Mouse (Mus musculus): ENCODE results near the gene Pttg1. TPM values are rescaled to one million over a fixed set of nuclear protein-coding genes. Genes with fewer than 3 reads are reported as not detected.

Pttg1 gene
- polyA plus RNA-seq, 2 experiments: 66.8 to 86.5 TPM

- Histone ChIP-seq H3K4me3 (replicated peaks; ENCODE audit: low read length) (no peak overlapping the region), H3K9me3 (ENCODE audit: control insufficient read depth, low read length) (no peaks in the 10 kb centered on the region), H3K4me2 (replicated peaks; ENCODE audit: low read depth, low read length, severe bottlenecking) (no peak overlapping the region), H3K9ac (ENCODE audit: low read depth, low read length, severe bottlenecking) (no peak overlapping the region), H3K36me3 (ENCODE audit: control insufficient read depth, insufficient read depth, low read length) (no peaks in the 10 kb centered on the region), H3K27me3 (ENCODE audit: control insufficient read depth, insufficient read depth, low read length) (no peaks in the 10 kb centered on the region), H3K4me1 (ENCODE audit: control insufficient read depth, insufficient read depth, low read length) (no peaks in the 10 kb centered on the region), H3K27ac (replicated peaks; ENCODE audit: low read depth, low read length) (no peak overlapping the region)
- WGBS: 41% methylated on average over 2 of the region's 2 CpGs
- DNase-seq (ENCODE audit: low spot score) (no peak), ATAC-seq (ENCODE audit: low FRiP score, low read depth) (no peak)
- no peak for TF ChIP-seq POLR2A (IDR thresholded peaks at IDR 0.05; ENCODE audit: borderline replicate concordance, extremely low read depth, insufficient read depth, insufficient read length)
Measured at GRCm38 (mm10) chr11:43392757-43393156, 33.3 kb downstream of the Pttg1 start.

DNA sequence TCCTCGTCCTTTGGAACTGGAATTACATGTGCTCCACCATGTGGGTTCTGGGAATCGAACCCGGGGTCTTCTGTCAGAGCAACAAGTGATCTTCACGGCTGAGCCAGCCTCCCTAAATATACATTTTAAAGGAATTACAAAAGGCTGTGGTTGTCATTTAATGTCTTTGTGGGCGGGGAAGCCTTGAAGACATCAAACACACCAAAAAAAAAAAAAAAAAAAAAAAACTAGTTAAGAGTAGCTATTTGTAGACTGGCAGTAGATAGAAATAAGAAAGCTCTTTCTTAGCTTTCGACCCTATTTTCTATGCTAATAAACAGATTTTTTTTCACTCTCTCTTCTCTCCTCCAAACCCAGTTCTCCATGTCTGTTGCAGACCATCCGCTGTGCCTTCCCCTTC is 36.9 kb downstream of the Pttg1 start:
- Histone ChIP-seq H3K27ac (replicated peaks; ENCODE audit: low read depth, low read length) (no peak overlapping the region), H3K27me3 (ENCODE audit: control insufficient read depth, insufficient read depth, low read length) (no peaks in the 10 kb centered on the region; the same call in 1 of the 2 replicates), H3K4me1 (ENCODE audit: control insufficient read depth, insufficient read depth, low read length) (no peaks in the 10 kb centered on the region), H3K4me3 (replicated peaks; ENCODE audit: low read length) (no peak overlapping the region), H3K9ac (ENCODE audit: low read depth, low read length, severe bottlenecking) (no peak overlapping the region), H3K36me3 (ENCODE audit: control insufficient read depth, insufficient read depth, low read length) (no peaks in the 10 kb centered on the region), H3K9me3 (ENCODE audit: control insufficient read depth, low read length) (no peaks in the 10 kb centered on the region), H3K4me2 (replicated peaks; ENCODE audit: low read depth, low read length, severe bottlenecking) (no peak overlapping the region)
- DNase-seq (ENCODE audit: low spot score) (no peak), ATAC-seq (ENCODE audit: low FRiP score, low read depth) (no peak)
- no peak for TF ChIP-seq POLR2A (IDR thresholded peaks at IDR 0.05; ENCODE audit: borderline replicate concordance, extremely low read depth, insufficient read depth, insufficient read length)
- WGBS: 83% methylated on average over 7 of the region's 7 CpGs

DNA sequence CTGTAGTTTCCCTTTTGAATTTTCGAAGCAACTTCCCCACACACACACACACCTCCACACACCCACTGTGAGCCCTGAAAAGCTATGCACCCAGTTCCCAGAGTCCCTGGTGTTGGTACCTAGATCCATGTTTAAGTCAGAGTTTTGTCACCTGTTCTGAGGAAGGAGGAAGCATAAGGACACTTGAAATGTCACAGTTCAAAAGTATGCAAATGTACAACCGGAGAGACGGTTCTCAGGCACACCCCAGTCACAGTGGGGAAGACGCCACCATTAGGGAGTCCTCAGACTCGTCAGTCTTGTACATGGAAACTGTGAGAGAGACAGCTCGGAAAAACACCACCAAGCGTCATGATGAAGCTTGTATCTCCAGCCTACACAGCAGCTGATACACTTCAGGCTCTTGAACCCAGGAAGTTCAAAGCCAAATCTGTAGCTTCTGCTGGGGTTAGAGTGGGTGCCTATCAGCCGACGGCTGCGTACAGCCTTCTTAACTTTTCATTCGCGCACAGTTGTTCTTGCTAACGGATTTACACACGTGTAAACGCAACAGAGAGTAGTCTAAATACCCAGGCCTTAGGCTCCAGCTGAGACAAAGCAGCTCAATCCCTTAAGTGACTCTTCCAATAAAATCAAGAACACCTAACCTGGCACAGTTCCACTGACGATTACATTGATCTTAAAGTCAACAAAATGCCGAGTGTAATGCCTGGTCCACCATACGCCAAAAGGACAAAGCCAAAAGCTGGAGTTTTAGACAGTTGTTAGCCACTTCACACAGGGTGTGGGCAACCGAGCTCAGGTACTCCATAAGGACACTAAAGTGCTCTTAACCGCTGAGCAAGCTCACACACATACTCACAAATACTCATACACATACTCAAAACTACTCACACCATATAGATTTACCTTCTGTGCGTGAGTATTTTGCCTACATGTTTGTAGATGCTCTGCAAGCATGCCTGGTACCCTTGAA is 37.6 kb downstream of the Pttg1 start:
- Histone ChIP-seq H3K4me3 (replicated peaks; ENCODE audit: low read length) (no peak overlapping the region), H3K9ac (ENCODE audit: low read depth, low read length, severe bottlenecking) (no peak overlapping the region), H3K4me2 (replicated peaks; ENCODE audit: low read depth, low read length, severe bottlenecking) (no peak overlapping the region), H3K4me1 (ENCODE audit: control insufficient read depth, insufficient read depth, low read length) (no peaks in the 10 kb centered on the region), H3K27ac (replicated peaks; ENCODE audit: low read depth, low read length) (no peak overlapping the region), H3K9me3 (ENCODE audit: control insufficient read depth, low read length) (no peaks in the 10 kb centered on the region), H3K36me3 (ENCODE audit: control insufficient read depth, insufficient read depth, low read length) (no peaks in the 10 kb centered on the region), H3K27me3 (ENCODE audit: control insufficient read depth, insufficient read depth, low read length) (no peaks in the 10 kb centered on the region; the same call in 1 of the 2 replicates)
- WGBS: 78% methylated on average over 21 of the region's 21 CpGs
- no peak for TF ChIP-seq POLR2A (IDR thresholded peaks at IDR 0.05; ENCODE audit: borderline replicate concordance, extremely low read depth, insufficient read depth, insufficient read length)
- ATAC-seq (ENCODE audit: low FRiP score, low read depth) (no peak), DNase-seq (ENCODE audit: low spot score) (no peak)

- no peak for TF ChIP-seq POLR2A (IDR thresholded peaks at IDR 0.05; ENCODE audit: borderline replicate concordance, extremely low read depth, insufficient read depth, insufficient read length)
- Histone ChIP-seq H3K27me3 (ENCODE audit: control insufficient read depth, insufficient read depth, low read length) (no peaks in the 10 kb centered on the region; the same call in 1 of the 2 replicates), H3K27ac (replicated peaks; ENCODE audit: low read depth, low read length) (no peak overlapping the region), H3K4me1 (ENCODE audit: control insufficient read depth, insufficient read depth, low read length) (no peaks in the 10 kb centered on the region), H3K9ac (ENCODE audit: low read depth, low read length, severe bottlenecking) (no peak overlapping the region), H3K9me3 (ENCODE audit: control insufficient read depth, low read length) (no peaks in the 10 kb centered on the region), H3K4me3 (replicated peaks; ENCODE audit: low read length) (no peak overlapping the region), H3K36me3 (ENCODE audit: control insufficient read depth, insufficient read depth, low read length) (no peaks in the 10 kb centered on the region), H3K4me2 (replicated peaks; ENCODE audit: low read depth, low read length, severe bottlenecking) (no peak overlapping the region)
- DNase-seq (ENCODE audit: low spot score): no peak
- no peak for ATAC-seq (ENCODE audit: low FRiP score, low read depth)
- 77% methylated on average over 14 of the region's 14 CpGs for WGBS
Measured at GRCm38 (mm10) chr11:43387004-43387880, 38.8 kb downstream of the Pttg1 start.

- ATAC-seq (ENCODE audit: low FRiP score, low read depth): no peak
- TF ChIP-seq POLR2A (IDR thresholded peaks at IDR 0.05; ENCODE audit: borderline replicate concordance, extremely low read depth, insufficient read depth, insufficient read length): no peak
- Histone ChIP-seq H3K9ac (ENCODE audit: low read depth, low read length, severe bottlenecking) (peak overlapping the region; percentile 37), H3K4me2 (replicated peaks; ENCODE audit: low read depth, low read length, severe bottlenecking) (peak overlapping the region; percentile 49), H3K9me3 (ENCODE audit: control insufficient read depth, low read length) (no peaks in the 10 kb centered on the region), H3K27me3 (ENCODE audit: control insufficient read depth, insufficient read depth, low read length) (no peaks in the 10 kb centered on the region; the same call in 1 of the 2 replicates), H3K36me3 (ENCODE audit: control insufficient read depth, insufficient read depth, low read length) (no peaks in the 10 kb centered on the region), H3K4me3 (replicated peaks; ENCODE audit: low read length) (peak overlapping the region; percentile 27), H3K27ac (replicated peaks; ENCODE audit: low read depth, low read length) (no peak overlapping the region; the same call in 1 of the 2 replicates), H3K4me1 (ENCODE audit: control insufficient read depth, insufficient read depth, low read length) (no peaks in the 10 kb centered on the region)
- WGBS: 3% methylated on average over 8 of the region's 8 CpGs
- no peak for DNase-seq (ENCODE audit: low spot score)
Measured at GRCm38 (mm10) chr11:43385716-43386115, 40.3 kb downstream of the Pttg1 start.

Data from limb, embryonic 14.5 days (tissue).